Mouse (Mus musculus): Measurements from ENCODE around the gene Asb18.

GRCm38 (mm10) chr1:89925501-89926190, 88.8 kb downstream of the Asb18 start:
- TF ChIP-seq CTCF (IDR thresholded peaks at IDR 0.05; ENCODE audit: low read depth), result no peak
- no peak for TF ChIP-seq EP300 (IDR thresholded peaks at IDR 0.05; ENCODE audit: low read depth)

Measured in liver, postnatal 0 days (tissue).